Mouse (Mus musculus): ENCODE data around the gene Qtrt1. TPM values are rescaled to one million over a fixed set of nuclear protein-coding genes. Genes with fewer than 3 reads are reported as not detected.

Qtrt1 gene
- polyA plus RNA-seq, 1 experiment from 2014 or later: 59.3 TPM

DNA sequence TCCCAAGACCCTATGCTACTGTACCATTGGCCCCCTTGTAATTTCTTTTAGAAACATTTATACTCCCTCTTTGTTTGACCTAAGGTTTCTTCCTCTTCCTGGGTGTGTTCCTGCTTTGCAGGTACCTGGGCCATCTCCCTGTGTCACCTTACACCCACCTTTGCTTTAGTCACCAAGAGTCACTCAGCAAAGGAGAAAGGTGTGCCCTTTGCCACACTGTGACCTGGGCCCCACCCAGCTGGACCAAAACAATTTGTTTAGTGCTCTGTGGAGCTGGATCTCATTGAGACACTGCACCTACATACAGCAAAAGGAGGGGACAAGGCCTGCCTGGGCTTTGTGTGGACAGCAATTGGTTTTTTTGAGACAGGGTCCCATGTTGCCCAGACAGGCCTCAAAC is 28.8 kb downstream of the Qtrt1 start:
- Histone ChIP-seq H3K9ac (no peak overlapping the region), H3K36me3 (replicated peaks) (no peaks in the 10 kb centered on the region), H3K4me2 (no peak overlapping the region), H3K27me3 (replicated peaks) (no peaks in the 10 kb centered on the region), H3K4me1 (no peaks in the 10 kb centered on the region), H3K9me3 (no peaks in the 10 kb centered on the region), H3K27ac (no peak overlapping the region), H3K4me3 (no peak overlapping the region)
- ATAC-seq (replicated peaks): no peak

- no peaks in the 10 kb centered on the region for H3K36me3 ChIP-seq (replicated peaks)
- no peaks in the 10 kb centered on the region for H3K27me3 ChIP-seq (replicated peaks)
- H3K4me1 ChIP-seq: no peaks in the 10 kb centered on the region
- H3K4me2 ChIP-seq: no peak overlapping the region
- H3K9me3 ChIP-seq: no peaks in the 10 kb centered on the region
- no peak overlapping the region for H3K27ac ChIP-seq
- no peak for ATAC-seq (replicated peaks)
- H3K4me3 ChIP-seq: no peak overlapping the region
- H3K9ac ChIP-seq: no peak overlapping the region
- WGBS: 92% methylated on average over 8 of the region's 8 CpGs
These were observed 32.2 kb downstream of the Qtrt1 start for GRCm38 (mm10) chr9:21443853-21444252.

GRCm38 (mm10) chr9:21444574-21444973 is 32.9 kb downstream of the Qtrt1 start:
- no peak for ATAC-seq (replicated peaks)
- 93% methylated on average over 4 of the region's 4 CpGs for WGBS
- no peak overlapping the region for H3K9ac ChIP-seq
- no peaks in the 10 kb centered on the region for H3K36me3 ChIP-seq (replicated peaks)
- H3K4me2 ChIP-seq: no peak overlapping the region
- H3K4me1 ChIP-seq: no peaks in the 10 kb centered on the region
- no peak overlapping the region for H3K27ac ChIP-seq
- no peaks in the 10 kb centered on the region for H3K9me3 ChIP-seq
- no peak overlapping the region for H3K4me3 ChIP-seq
- H3K27me3 ChIP-seq (replicated peaks): no peaks in the 10 kb centered on the region

DNA sequence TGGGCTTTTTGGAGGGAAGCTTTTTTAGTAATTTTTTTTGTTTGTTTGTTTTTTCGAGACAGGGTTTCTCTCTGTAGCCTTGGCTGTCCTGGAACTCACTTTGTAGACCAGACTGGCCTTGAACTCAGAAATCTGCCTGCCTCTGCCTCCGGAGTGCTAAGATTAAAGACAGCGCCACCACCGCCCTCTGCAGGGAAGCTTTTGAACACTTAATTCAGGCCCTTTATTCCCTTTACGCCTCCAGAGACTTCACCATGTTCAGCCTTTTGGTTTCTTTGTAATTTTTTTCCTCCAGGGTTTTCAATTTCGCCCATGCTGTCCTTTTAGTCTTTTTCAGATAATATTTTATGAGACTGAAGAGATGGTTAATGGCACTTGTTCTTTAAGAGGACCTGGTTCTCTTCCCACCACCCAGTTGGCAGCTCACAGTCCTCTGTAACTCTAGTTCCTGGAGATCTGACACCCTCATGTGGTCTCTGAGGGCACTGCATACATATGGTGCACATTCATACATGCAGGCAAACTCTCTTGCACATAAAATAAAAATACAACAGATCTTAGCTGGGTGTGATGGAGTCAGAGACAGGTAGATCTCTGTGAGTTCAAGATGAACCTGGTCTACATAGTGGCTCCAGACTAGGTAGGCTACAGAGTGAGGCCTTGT is 33.6 kb downstream of the Qtrt1 start:
- Histone ChIP-seq H3K36me3 (replicated peaks) (no peaks in the 10 kb centered on the region), H3K4me2 (no peak overlapping the region), H3K4me3 (no peak overlapping the region), H3K9me3 (no peaks in the 10 kb centered on the region), H3K27ac (no peak overlapping the region), H3K4me1 (no peaks in the 10 kb centered on the region), H3K9ac (no peak overlapping the region), H3K27me3 (replicated peaks) (no peaks in the 10 kb centered on the region)
- 95% methylated on average over 6 of the region's 6 CpGs for WGBS
- no peak for ATAC-seq (replicated peaks)

- Histone ChIP-seq H3K36me3 (replicated peaks) (no peaks in the 10 kb centered on the region), H3K9ac (no peak overlapping the region), H3K27me3 (replicated peaks) (no peaks in the 10 kb centered on the region), H3K27ac (no peak overlapping the region), H3K9me3 (no peaks in the 10 kb centered on the region), H3K4me3 (no peak overlapping the region), H3K4me2 (no peak overlapping the region), H3K4me1 (no peaks in the 10 kb centered on the region)
- WGBS: 96% methylated on average over 2 of the region's 2 CpGs
- no peak for ATAC-seq (replicated peaks)
These were observed 36.1 kb downstream of the Qtrt1 start for GRCm38 (mm10) chr9:21447778-21448177.

DNA sequence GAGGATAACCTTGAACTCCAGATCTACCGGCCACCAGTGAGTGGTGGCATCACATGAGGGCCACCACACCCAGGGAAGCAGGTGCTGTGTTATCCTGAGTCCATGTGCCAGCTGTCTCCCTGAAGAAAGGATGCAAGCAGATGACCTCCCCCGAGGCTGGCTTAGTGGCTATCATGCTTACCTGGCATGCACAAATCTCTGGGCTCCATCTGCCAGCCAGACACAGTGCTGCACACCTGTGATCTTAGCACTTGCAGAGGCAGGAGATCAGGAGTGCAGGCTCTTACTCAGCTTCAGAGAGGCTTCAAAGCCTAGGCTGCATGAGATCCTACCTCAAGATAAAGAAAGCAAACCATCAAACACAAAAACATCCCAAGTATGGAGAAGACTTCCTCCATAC is 38.1 kb downstream of the Qtrt1 start:
- Histone ChIP-seq H3K27ac (no peak overlapping the region), H3K27me3 (replicated peaks) (no peaks in the 10 kb centered on the region), H3K4me3 (no peak overlapping the region), H3K4me1 (no peaks in the 10 kb centered on the region), H3K4me2 (no peak overlapping the region), H3K9me3 (no peaks in the 10 kb centered on the region), H3K36me3 (replicated peaks) (no peaks in the 10 kb centered on the region), H3K9ac (no peak overlapping the region)
- no peak for ATAC-seq (replicated peaks)
- WGBS: 91% methylated on average over 2 of the region's 2 CpGs

DNA sequence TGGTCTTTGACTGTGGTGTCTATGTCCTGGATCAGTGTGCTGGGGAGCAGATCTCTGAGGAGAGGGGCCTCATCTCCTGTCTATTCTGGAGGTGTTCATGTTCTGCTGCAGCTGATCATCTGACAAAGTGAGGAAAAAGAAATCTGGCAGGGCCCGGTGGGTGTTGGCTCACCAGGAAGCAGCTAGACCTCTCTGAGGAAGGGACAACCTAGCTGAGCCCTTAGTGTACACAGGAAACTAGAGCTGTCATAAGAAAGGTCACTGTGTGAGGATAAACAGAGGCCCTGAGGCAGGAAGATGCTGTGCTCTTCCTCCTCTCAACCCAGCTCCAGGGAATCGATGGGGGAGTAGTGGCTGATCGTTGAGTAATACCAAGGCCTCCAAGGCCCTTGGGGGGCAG is 38.6 kb downstream of the Qtrt1 start:
- H3K9me3 ChIP-seq: no peaks in the 10 kb centered on the region
- 85% methylated on average over 3 of the region's 3 CpGs for WGBS
- H3K27me3 ChIP-seq (replicated peaks): no peaks in the 10 kb centered on the region
- no peak overlapping the region for H3K9ac ChIP-seq
- no peaks in the 10 kb centered on the region for H3K4me1 ChIP-seq
- no peak overlapping the region for H3K4me2 ChIP-seq
- H3K27ac ChIP-seq: no peak overlapping the region
- H3K36me3 ChIP-seq (replicated peaks): no peaks in the 10 kb centered on the region
- H3K4me3 ChIP-seq: no peak overlapping the region
- no peak for ATAC-seq (replicated peaks)

DNA sequence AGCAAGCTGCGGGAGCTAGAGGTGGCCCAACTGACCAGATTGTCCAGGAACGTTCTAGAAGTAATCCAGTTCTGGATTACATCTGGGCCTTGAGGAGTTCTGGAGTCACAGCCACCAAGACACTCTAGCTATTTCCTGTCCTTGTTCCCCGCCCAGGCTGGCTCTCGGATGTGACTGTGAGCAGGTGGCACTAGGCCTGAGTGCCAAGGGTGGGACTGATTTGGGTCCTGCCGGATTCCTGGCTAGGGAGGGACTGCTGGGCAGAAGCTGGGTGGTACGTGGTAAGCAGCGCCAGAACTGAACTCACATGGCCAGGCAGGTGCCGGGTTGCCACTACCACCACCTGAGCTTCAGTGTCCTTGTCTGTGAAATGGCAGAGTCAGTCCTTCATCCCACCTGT is 39.8 kb downstream of the Qtrt1 start:
- Histone ChIP-seq H3K27me3 (replicated peaks) (no peaks in the 10 kb centered on the region), H3K4me3 (no peak overlapping the region), H3K4me2 (no peak overlapping the region), H3K4me1 (no peaks in the 10 kb centered on the region), H3K36me3 (replicated peaks) (no peaks in the 10 kb centered on the region), H3K9ac (no peak overlapping the region), H3K27ac (no peak overlapping the region), H3K9me3 (no peaks in the 10 kb centered on the region)
- no peak for ATAC-seq (replicated peaks)
- 92% methylated on average over 8 of the region's 8 CpGs for WGBS

- 88% methylated on average over 8 of the region's 8 CpGs for WGBS
- Histone ChIP-seq H3K4me3 (no peak overlapping the region), H3K36me3 (replicated peaks) (no peaks in the 10 kb centered on the region), H3K4me1 (no peaks in the 10 kb centered on the region), H3K27ac (no peak overlapping the region), H3K9me3 (no peaks in the 10 kb centered on the region), H3K4me2 (no peak overlapping the region), H3K27me3 (replicated peaks) (no peaks in the 10 kb centered on the region), H3K9ac (no peak overlapping the region)
- ATAC-seq (replicated peaks): no peak
These were observed 40.2 kb downstream of the Qtrt1 start for GRCm38 (mm10) chr9:21451870-21452269.

DNA sequence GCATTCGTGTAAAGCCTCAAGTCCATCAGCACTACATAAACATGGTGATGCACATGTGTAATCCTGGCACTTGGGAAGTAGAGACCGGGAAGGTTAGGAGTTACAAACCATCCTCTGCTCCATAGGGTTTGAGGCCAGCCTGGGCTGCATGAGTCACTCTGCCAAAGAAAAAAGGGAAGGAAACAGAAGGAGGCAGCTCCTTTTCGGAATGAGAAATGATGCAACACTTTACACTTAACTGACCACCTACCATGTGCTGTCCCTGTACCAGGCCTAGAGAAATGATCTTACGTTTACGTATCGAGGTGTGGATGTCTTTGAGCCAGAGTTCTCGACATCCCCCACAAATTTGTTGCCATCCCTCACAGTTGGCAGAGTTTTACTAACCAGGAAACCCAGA is 41.4 kb downstream of the Qtrt1 start:
- no peaks in the 10 kb centered on the region for H3K27me3 ChIP-seq (replicated peaks)
- H3K4me3 ChIP-seq: no peak overlapping the region
- H3K4me1 ChIP-seq: no peaks in the 10 kb centered on the region
- 91% methylated on average over 7 of the region's 7 CpGs for WGBS
- no peak overlapping the region for H3K27ac ChIP-seq
- no peaks in the 10 kb centered on the region for H3K9me3 ChIP-seq
- H3K9ac ChIP-seq: no peak overlapping the region
- H3K36me3 ChIP-seq (replicated peaks): no peaks in the 10 kb centered on the region
- no peak for ATAC-seq (replicated peaks)
- no peak overlapping the region for H3K4me2 ChIP-seq

- no peaks in the 10 kb centered on the region for H3K4me1 ChIP-seq
- no peak overlapping the region for H3K4me2 ChIP-seq
- no peaks in the 10 kb centered on the region for H3K9me3 ChIP-seq
- H3K27ac ChIP-seq: no peak overlapping the region
- no peak overlapping the region for H3K4me3 ChIP-seq
- no peak overlapping the region for H3K9ac ChIP-seq
- 88% methylated on average over 2 of the region's 2 CpGs for WGBS
- ATAC-seq (replicated peaks): no peak
- no peaks in the 10 kb centered on the region for H3K36me3 ChIP-seq (replicated peaks)
- H3K27me3 ChIP-seq (replicated peaks): no peaks in the 10 kb centered on the region
These were observed 41.8 kb downstream of the Qtrt1 start for GRCm38 (mm10) chr9:21453459-21453858.

- H3K4me3 ChIP-seq: no peak overlapping the region
- no peaks in the 10 kb centered on the region for H3K9me3 ChIP-seq
- H3K27ac ChIP-seq: no peak overlapping the region
- no peak overlapping the region for H3K9ac ChIP-seq
- no peak for ATAC-seq (replicated peaks)
- H3K4me1 ChIP-seq: no peaks in the 10 kb centered on the region
- WGBS: 82% methylated on average over 4 of the region's 4 CpGs
- H3K27me3 ChIP-seq (replicated peaks): no peaks in the 10 kb centered on the region
- H3K36me3 ChIP-seq (replicated peaks): no peaks in the 10 kb centered on the region
- H3K4me2 ChIP-seq: no peak overlapping the region
These were observed 42.9 kb downstream of the Qtrt1 start for GRCm38 (mm10) chr9:21454556-21454955.

GRCm38 (mm10) chr9:21455103-21455770 is 43.6 kb downstream of the Qtrt1 start:
- Histone ChIP-seq H3K4me2 (no peak overlapping the region), H3K27ac (no peak overlapping the region), H3K9me3 (no peaks in the 10 kb centered on the region), H3K36me3 (replicated peaks) (no peaks in the 10 kb centered on the region; the same call in 1 of the 2 replicates), H3K27me3 (replicated peaks) (no peaks in the 10 kb centered on the region), H3K4me3 (no peak overlapping the region), H3K4me1 (no peaks in the 10 kb centered on the region), H3K9ac (no peak overlapping the region)
- ATAC-seq (replicated peaks): no peak
- WGBS: 72% methylated on average over 4 of the region's 4 CpGs
